Mouse (Mus musculus) urinary bladder, postnatal 36 days (tissue): ENCODE data around the gene Zfp366.
A peak's percentile ranks its signal among the peaks of the same experiment; 100 is the strongest.
"Not testable (repeated sequence)": the region's sequence is repeated elsewhere in the genome, so short reads cannot be mapped to it uniquely, and the experiment has no call there.

Experiments used
- DNase-seq, 2 experiments: peaks; one replicate each; pipeline ENCODE4 v3.0.0; 2022; ENCODE audit warnings: low spot score in 2 of 2, mixed read lengths in 1 of 2

Gene Zfp366

DNA sequence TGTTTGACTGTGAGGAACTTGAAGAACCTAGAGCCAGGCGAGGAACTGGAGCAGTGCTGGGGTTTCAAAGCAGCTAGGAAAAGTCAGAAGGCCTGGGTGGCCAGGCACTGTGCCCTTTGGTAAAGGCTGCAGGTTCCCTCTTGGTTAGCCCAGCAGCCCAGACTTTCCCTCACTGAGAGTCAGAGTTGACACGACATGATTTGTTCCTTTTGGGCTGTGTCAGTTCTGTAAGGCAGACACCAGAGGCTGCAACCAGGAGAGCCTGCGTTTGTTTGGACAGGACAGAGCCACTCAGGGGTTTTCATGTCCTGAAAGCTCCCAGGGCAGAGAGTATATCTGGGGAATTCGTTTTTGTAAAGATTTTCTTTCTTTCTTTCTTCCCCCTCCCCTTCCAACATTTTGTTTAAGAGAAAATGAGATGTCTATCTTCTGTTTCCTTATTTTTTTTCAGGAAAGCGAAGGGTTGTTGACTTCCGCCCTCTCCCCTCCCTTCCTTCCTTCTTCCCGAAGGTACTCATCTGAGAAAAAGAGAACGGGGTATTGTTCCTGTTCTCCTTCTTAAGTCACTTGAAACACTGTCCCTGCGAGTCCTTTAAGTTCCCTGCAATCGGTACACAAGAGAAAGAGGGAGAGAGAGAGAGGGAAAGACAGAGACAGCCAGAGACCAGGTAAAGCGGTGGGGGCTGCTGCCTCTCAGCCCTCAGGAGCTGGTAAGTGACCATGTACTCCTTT, at the start of gene Zfp366:
Gene Zfp366 (plus strand): TSS at position 669 of the 732 bp plus-strand sequence.
- DNase-seq, result no peak

DNA sequence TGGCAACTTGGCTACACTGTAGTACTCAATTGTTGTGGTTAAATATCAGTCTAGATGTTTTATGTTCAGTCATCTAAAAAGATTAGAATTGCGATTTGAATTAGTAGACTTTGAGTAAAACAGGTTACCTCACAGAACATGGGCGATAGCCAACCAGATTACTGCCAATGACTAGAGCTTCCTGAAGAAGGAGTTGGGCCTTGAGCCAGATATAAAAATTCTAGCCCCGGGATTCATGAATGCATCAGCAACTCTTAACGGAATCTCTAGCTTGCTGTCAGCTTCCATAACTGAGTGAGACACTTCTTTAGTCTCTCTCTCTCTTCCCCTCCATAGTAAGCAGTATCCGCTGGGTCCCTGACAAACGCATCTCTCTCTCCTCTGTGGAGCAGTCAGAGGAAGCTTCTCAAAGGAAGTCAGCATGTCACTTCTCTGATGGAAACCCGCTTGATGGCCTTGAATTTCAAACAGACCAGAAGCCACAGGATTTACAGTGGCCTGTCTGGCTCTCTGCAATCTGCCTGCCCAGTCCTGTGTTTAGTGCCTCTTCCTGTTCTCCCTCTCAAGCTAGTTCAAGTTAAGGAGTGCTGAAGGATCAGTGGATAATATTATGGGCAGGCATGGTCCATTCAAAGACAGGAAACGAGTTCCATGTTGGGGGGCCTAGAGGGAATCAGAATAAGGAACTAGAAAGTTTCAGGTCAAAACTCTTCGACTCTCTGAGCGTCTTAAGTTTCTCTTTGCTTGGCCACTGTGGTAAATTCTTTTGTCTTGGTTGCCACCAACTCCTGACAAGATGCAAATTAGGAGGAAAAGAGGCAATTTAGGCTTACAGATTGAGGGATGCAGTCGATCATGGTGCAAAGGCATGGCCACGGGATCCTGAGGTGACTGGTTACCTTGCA, 46.0 kb upstream of the Zfp366 start:
- no peak for DNase-seq

DNA sequence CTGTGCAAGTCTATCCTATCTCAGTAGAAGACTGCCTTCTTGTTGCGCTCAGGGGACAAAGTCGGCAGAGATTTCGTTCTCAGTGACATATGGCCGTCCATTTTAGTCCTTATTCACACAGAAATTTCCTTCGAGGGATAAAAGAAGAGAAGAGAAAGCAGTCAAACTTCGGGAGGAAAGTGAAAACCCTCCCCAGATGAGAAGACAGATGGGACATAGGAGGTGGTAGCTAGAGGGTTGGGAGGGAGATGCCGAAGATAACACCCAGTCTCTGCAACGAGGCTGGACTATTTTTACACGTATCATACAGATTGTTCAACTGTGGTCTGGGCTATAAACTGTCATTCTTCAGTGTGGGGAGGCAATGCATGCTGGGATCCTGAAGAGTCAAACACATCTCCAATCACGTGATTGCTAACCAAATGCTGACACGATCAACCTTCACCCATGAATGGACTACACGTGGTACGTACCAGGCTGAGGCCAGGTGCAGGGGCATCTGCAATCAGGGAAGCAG, 38.2 kb upstream of the Zfp366 start:
- no peak for DNase-seq

DNA sequence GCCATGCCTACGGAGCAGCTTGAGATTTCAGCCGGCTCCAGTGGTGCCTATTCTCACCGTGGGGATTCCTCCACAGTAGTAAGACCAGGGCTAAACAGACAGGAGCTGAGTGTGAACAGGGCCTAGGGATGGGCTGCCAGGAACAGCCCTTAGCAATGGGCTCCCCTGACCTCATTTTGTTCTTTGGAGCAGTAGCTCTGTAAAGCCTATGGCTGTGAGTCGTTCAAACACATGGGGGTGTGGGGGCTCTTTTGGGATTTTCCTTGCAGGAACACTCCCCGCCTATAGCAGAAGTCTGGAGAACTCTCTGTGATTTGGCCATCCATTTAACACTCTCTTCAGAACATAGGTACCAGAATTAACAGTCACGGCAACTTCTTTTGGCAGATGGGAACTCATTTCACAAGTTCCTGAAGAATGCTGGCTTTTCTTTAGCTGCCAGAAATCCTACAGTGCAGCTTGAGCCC, 36.9 kb upstream of the Zfp366 start:
- DNase-seq, result no peak

DNA sequence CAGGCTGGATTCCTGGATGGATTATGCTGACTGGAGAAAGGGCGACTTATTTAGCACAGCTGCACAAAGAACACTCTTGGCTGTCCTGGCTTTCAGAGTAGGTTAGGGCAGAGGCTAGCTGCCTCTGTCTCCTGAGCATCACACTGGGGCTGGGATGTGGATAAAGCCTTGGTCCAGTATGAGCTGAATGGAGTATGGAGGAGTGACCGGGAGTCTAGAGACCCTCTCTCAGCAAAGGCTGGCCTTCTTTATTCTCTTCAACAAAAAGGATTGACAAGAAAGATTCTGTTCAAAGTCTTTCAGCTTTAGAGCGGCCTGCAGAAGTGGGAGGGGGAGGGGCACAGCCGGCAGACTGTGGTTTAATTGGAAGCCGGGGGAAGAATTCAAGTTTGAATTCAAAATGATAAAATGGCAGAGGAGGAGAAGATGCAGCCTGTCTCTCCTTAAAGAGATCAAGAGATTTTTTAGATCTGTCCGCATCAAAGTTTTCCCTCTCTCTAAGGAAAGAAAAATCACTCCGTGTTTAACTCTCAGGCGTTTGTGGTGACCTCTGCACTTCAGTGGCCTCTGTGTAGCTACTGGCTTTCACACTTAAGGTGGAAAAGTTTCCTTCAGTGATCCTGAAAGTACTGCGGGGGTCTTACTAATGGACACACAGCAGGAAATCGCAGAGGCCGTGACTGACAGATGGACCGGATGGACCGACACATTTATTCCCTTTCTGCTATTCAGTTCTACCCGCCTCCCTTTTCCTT, 34.9 kb upstream of the Zfp366 start:
- no peak for DNase-seq

DNA sequence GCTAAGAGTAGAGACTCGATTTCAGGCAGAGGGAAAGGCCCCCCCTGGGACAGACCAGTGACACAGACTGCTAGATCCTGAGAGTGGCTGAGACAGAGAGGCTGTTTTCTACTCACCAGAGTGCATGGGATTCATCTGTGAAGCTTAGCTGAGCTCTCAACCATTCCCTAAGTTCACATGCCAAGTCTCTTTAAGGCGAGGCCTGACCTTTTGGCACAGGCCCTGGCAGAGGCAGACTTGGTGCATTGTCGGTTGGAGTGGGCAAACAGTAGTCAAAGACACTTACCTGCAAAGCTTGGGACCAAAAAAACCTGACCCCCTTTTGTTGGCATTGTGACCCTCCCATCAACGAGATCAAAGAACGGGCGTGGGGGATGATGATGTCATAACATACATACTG, 34.0 kb upstream of the Zfp366 start:
- DNase-seq, result no peak

DNA sequence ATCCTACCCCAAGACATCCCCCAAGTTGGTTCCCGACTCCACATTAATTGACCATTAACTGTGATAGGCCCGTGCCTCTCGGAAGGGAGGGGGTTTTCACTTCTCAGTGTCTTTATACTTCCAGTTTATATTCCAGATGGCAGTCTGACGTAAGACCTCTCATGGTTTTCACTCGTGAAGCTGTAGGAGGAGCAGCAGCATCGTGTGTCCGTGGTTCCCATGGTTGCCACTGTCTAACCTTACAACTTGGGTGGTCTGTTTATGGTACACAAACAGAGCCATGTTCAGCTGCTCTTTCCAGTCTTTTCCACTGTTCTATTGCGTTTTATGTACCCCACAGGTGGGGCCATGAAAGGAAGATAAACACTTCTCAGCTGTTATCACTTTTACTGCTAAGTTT, 33.5 kb upstream of the Zfp366 start:
- no peak for DNase-seq

DNA sequence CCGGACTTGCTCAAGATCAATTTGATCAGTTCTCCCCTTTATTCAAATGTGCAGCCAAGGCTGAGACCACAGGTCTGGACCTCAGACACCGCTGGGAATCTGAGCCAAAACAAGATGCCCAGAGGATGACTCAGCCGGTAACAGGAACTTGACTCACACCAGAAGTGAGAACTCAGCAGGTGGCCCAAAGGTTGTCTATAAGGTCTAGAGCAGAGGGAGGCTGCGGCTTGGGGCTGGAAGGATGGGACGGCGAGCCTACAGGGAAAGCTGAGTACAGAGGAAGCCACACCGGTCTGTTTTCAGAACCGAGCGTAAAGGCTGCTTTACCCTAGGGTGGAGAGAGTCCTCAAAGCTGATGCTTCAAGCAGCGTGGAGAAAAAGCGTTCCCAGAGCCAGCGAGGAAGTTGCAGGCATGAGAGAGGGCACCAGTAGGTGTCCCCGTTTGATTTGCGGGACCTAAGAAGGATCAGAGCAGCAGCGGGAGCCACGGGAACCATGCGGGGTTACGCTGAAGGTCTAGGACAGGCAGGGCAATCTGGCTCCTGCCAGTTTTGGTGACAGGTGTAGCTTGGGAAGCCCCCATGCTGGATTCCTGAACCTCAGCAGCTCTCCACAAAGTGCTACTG, 32.2 kb upstream of the Zfp366 start:
- DNase-seq, result peak in 1 of 2 experiments; percentile 20

DNA sequence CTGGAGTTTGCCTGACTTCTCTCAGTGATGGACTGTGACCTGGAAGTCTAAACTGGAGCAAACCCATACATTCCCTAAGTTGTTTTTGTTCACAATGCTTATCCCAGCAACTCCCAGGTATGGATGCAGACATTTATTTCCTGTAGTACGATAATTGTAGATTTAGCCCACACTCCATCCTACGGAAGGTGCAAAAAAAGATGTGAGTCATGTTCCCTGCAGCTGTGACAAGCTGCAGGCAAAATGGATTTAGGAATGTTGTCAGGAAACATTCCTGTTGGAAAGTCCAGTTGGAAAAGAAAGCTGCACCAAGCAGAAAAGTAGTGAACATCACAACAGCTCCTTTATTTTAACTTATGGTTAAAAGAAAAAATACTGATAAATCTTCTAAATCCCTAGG, 26.9 kb upstream of the Zfp366 start:
- no peak for DNase-seq

DNA sequence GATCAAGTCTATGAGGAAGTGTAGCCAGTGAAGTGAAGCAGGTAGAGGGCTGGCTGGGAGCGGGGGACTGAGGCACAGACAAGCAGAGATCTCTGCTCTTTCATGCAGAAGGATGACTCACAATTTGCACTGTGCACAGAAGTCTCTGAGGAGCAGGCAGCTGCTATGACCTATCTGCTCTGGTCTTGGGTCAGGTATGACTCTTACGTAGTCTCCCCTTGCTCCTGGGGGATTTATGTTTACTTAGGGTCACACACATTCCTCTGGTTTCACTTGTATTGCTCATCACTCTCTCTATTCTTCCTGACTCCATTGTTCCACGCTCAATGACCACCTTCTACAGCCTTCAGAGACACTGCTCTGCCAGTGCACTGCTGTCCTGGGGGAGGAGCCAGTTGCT, 25.9 kb upstream of the Zfp366 start:
- DNase-seq, result no peak

DNA sequence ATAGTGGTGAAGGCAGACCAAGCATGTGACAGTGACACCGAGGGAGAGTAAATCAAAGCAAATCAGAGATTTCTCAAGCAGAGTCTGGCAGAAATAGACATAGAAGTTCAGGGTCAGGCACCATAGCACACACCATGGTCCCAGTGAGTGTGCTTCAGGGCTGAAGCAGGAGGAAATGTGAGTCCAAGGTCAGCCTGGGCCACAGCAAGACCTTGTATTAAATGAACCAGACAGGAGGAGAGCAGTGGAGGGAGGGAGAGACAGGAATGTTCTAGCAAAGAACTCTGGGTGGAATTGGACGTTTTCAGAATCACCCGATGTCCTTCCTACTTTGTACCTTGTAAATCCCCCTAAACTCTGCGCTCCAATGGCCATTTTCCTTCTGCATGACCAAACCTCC, 21.6 kb upstream of the Zfp366 start:
- DNase-seq, result no peak

DNA sequence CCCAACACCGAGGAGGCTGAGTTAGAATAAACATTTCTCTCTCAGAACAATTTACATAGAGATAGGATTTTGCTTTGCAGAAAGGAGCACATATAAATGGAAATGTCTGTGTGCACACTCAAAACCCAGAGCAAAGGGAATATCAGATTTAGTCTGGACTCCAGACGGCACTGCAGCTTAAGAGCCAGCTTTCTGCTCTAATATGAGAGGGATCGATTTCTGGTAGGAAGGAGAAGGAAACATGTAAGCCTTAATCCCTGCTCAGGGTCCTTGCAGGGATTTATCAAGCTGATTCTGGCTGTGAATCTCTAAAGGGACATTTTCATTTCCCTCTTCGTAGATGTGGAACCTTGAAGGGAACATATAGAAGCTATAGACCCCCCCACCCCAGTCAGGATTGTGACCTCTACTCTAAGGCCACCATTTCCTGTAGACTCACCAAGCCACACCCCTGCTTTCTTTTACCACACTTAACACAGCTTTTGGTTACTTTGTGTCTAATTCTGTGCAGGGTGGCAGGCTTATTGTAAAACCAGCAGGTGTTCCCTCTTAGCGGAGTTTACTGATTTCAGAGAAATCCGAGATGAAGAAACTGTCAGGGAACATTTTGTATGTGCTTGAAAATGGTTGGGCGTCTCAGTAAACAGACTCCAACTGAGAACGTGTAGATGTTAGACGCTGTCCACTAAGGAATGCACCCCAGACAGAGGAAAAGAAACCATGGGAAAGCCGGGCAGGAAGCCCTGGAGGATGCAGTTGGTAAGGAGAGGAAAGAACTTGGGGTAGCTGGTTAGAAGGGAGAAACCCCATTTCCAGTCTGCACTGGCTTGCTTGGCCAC, 20.9 kb upstream of the Zfp366 start:
- no peak for DNase-seq

DNA sequence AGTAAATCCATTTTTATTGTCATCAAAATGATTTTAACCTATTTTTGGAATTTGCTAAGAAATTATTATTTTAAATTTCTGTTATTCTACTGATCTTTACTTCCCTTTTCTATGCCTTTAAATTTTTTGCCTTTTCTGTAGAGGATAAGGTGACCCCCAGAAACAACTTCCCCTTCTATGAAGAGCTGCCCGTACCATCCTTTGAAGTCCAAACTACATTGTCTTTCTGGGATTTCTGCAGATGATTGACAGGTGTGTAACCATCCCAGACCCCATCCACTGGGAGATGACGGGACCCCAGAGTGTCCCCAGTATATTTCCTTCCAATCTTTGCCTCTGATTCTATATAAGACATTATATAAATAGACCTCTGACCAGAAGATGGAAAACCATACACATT, 20.3 kb upstream of the Zfp366 start:
- no peak for DNase-seq

DNA sequence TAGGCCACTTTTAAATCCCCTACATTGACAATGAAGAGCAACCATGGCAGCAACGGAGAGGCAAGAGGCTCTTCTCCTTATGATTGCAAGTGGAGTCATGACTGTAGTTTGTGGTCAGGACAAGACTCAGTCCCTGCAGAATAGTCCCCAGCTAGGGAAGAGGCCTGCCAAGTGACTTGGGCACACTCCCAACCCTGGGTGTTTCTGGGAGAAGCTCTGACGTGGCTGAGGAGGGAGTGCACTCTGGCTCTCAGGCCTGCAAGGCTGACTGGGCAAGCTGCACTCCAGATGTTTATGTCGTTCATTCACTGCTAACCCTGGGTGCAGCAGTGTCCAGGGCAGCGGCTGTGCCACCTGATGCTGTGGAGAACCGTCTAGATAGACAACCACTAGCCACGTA, 15.2 kb upstream of the Zfp366 start:
- peak in 1 of 2 experiments; percentile 75 for DNase-seq

DNA sequence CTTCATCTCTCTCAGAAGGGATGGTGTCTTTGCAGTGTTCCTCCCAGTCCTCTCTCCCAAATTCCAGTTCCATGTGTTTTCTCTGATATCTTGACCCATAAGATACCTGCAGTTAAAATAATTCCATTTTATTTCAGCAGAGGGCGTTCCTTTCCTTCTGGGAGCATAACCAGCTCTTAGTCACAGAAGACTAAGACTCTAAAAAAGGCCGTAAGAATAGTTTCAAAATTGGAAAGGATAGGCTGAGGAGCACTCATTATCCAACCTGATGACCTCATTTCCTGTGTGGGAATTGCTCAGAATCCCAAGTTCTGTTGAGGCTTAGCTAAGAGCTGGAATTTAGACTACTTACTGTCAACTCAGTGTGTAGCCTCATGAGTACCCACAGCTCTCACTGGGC, 14.3 kb upstream of the Zfp366 start:
- no peak for DNase-seq

DNA sequence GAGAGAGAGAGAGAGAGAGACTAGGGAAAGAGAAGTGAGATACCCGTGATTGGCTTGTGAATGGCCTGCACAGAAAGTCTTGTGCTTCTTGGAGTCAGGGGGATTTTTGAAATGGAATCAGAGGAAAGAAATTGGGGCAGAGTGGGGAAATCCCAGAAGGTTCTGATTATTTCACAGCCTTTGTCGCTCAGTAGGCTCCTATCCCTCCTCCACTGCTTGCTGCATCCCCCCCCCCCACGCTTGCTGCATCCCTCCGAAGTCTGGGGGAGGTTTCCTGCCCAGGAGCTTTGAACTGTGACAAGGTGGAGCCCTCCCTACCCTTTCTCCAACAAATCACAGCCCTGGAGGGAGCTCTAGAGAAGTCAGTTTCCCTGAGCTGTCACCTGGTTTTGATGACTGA, 10.8 kb upstream of the Zfp366 start:
- DNase-seq, result no peak

DNA sequence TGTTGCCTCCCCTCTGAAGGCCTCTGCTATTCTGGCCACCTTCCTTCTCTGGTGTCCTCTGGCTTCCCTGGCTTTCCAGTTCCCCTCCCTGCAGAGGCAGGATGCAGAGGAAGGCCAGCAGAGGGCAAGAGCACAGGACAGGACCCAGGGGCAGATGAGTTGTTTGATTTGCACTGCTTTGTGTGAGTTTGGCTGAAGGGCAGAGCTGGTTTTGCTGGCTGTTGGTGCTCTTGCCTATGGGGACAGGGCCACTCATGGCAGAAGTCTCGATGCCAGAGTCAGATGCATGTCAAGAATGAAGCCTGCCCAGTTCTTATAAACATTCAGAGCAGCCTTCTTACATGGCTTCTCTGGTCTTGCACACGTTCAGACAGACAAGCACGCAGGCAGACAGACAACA, 1.8 kb upstream of the Zfp366 start:
- not testable (repeated sequence) for DNase-seq

DNA sequence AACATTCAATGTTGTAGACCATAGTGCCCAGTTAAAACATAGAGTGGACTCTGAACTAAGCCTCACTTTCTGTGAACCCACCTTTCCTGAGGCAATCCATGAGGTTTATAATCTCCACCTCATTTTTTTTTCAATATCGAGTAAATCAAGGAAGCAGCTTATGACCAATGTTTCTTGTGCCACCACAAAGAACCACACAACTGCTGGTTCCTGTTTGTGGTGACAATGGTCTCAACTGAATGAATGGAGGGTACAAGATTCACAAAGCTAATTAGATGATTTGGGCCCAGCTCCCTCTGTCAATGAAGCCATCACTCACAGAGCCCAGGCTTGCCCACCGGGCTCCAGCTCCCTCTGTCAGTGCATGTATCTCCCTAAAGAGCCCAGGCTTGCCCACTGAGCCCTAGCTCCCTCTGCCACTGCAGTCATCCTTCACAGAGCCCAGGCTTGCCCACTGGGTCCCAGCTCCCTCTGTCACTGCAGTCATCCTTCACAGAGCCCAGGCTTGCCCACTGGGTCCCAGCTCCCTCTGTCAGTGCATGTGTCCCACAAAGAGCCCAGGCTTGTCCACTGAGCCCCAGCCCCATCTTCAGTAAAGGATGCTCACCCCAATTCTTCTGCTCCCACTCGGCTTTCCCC, 1.2 kb upstream of the Zfp366 start:
- no peak for DNase-seq

DNA sequence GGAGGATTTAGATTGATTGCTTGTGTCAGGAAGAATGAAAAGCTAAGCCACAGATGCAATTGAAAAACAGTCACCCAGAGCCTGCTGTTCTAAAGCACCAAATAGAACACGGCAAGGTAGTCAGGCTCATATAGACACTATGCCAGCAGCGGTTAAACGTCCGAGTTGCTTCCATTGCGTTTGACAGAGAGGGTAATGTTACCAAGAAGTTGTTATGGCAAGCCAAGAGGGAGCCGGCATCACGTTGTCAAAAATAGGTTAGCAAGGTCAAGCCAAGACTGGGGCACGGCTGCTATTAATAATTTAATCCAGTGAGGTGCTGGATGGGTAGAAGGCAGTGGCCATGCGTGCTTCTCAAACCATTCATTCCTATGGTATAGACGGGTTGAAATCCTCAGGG, 950 bp downstream of the Zfp366 start:
- DNase-seq, result no peak
